In genomic region chr17:36083266-36083869, GRCm38 (mm10) we compare ENCODE assay signal across 8 mouse cellular contexts. TPM values are rescaled to one million over a fixed set of nuclear protein-coding genes. Genes with fewer than 3 reads are reported as not detected.
A peak's percentile ranks its signal among the peaks of the same experiment; 100 is the strongest.
DNase-seq lines count a peak whose midpoint lies in the region; ATAC-seq lines count a peak whose summit lies in the region.

No protein-coding gene starts in this region.

- peaks cover 12% of the 10 kb centered on the region for H3K27me3 ChIP-seq in embryonic facial prominence, embryonic 11.5 days (ENCODE audit: control insufficient read depth, insufficient read depth, low read length)
- 0 out of 2 replicates have a peak, but pooled peaks cover 2% of the 10 kb centered on the region for H3K27me3 ChIP-seq in hindbrain, embryonic 11.5 days (ENCODE audit: control insufficient read depth, insufficient read depth, low read length)
- H3K27me3 ChIP-seq in limb, embryonic 13.5 days: peaks cover 51% of the 10 kb centered on the region
- peaks cover 38% of the 10 kb centered on the region for H3K27me3 ChIP-seq in midbrain, embryonic 12.5 days

- peak overlapping the region; percentile 66 for H3K4me2 ChIP-seq in embryonic facial prominence, embryonic 11.5 days (ENCODE audit: low read depth, low read length)
- H3K4me2 ChIP-seq in hindbrain, embryonic 11.5 days (replicated peaks; ENCODE audit: low read depth, low read length): peak overlapping the region; percentile 98
- peak overlapping the region; percentile 95 for H3K4me2 ChIP-seq in limb, embryonic 13.5 days (replicated peaks)
- peak overlapping the region; percentile 99 for H3K4me2 ChIP-seq in midbrain, embryonic 12.5 days (replicated peaks)

- H3K4me3 ChIP-seq in embryonic facial prominence, embryonic 11.5 days (ENCODE audit: low read depth, low read length): peak overlapping the region; percentile 38
- H3K4me3 ChIP-seq in hindbrain, embryonic 11.5 days (ENCODE audit: low read depth, low read length): peak overlapping the region; percentile 47
- H3K4me3 ChIP-seq in limb, embryonic 13.5 days: peak overlapping the region; percentile 51
- H3K4me3 ChIP-seq in midbrain, embryonic 12.5 days: peak overlapping the region; percentile 57

- H3K36me3 ChIP-seq in embryonic facial prominence, embryonic 11.5 days (replicated peaks; ENCODE audit: control insufficient read depth, insufficient read depth, low read depth, low read length): no peaks in the 10 kb centered on the region
- no peaks in the 10 kb centered on the region for H3K36me3 ChIP-seq in hindbrain, embryonic 11.5 days (ENCODE audit: control insufficient read depth, insufficient read depth, low read length)
- no peaks in the 10 kb centered on the region for H3K36me3 ChIP-seq in limb, embryonic 13.5 days
- H3K36me3 ChIP-seq in midbrain, embryonic 12.5 days: no peaks in the 10 kb centered on the region

- H3K4me1 ChIP-seq in embryonic facial prominence, embryonic 11.5 days (ENCODE audit: control insufficient read depth, insufficient read depth, low read length): no peaks in the 10 kb centered on the region
- no peaks in the 10 kb centered on the region for H3K4me1 ChIP-seq in hindbrain, embryonic 11.5 days (replicated peaks; ENCODE audit: control insufficient read depth, insufficient read depth, low read length)
- peaks cover 8% of the 10 kb centered on the region; the same call in 1 of the 2 replicates for H3K4me1 ChIP-seq in limb, embryonic 13.5 days
- peaks cover 9% of the 10 kb centered on the region; the same call in 1 of the 2 replicates for H3K4me1 ChIP-seq in midbrain, embryonic 12.5 days

- ATAC-seq in embryonic facial prominence, embryonic 11.5 days (replicated peaks; ENCODE audit: insufficient number of reproducible peaks, low FRiP score, low TSS enrichment, low read depth): peak; percentile 68
- peak; percentile 85 for ATAC-seq in hindbrain, embryonic 11.5 days (ENCODE audit: low FRiP score)
- peak; percentile 76 for ATAC-seq in limb, embryonic 13.5 days (ENCODE audit: low FRiP score, low read depth)
- ATAC-seq in midbrain, embryonic 12.5 days (ENCODE audit: low FRiP score, low read depth): peak; percentile 73

- peak; percentile 31 to 32 for DNase-seq in adrenal gland, adult 18-20 months (ENCODE audit: low spot score in 2 of 2)
- no peak for DNase-seq in adrenal gland, postnatal 4 days (ENCODE audit: low spot score in 2 of 2)
- peak; percentile 90 for DNase-seq in ES-CJ7 (ENCODE audit: low read depth, low spot score)
- peak; percentile 65 for DNase-seq in embryonic facial prominence, embryonic 11.5 days (ENCODE audit: low spot score)
- no peak for DNase-seq in hindbrain, embryonic 11.5 days (ENCODE audit: low spot score)
- DNase-seq in yolk sac, embryonic 10.5 days (ENCODE audit: low spot score): peak; percentile 70

- WGBS in embryonic facial prominence, embryonic 11.5 days: under 1% methylated on average over 46 of the region's 46 CpGs
- under 1% methylated on average over 46 of the region's 46 CpGs for WGBS in hindbrain, embryonic 11.5 days
- WGBS in limb, embryonic 13.5 days: under 1% methylated on average over 46 of the region's 46 CpGs
- WGBS in midbrain, embryonic 12.5 days: 1% methylated on average over 46 of the region's 46 CpGs

- H3K27ac ChIP-seq in embryonic facial prominence, embryonic 11.5 days (replicated peaks; ENCODE audit: low read depth, low read length): no peak overlapping the region
- no peak overlapping the region for H3K27ac ChIP-seq in hindbrain, embryonic 11.5 days (ENCODE audit: low read depth, low read length)
- no peak overlapping the region for H3K27ac ChIP-seq in limb, embryonic 13.5 days
- no peak overlapping the region for H3K27ac ChIP-seq in midbrain, embryonic 12.5 days (replicated peaks)

- H3K9me3 ChIP-seq in embryonic facial prominence, embryonic 11.5 days (replicated peaks; ENCODE audit: control insufficient read depth, low read length): no peaks in the 10 kb centered on the region
- H3K9me3 ChIP-seq in hindbrain, embryonic 11.5 days (ENCODE audit: control insufficient read depth, low read length): no peaks in the 10 kb centered on the region
- H3K9me3 ChIP-seq in limb, embryonic 13.5 days: no peaks in the 10 kb centered on the region
- no peaks in the 10 kb centered on the region for H3K9me3 ChIP-seq in midbrain, embryonic 12.5 days

- H3K9ac ChIP-seq in embryonic facial prominence, embryonic 11.5 days (replicated peaks; ENCODE audit: low read length): peak overlapping the region; percentile 52
- H3K9ac ChIP-seq in hindbrain, embryonic 11.5 days (ENCODE audit: low read depth, low read length): peak overlapping the region; percentile 51
- peak overlapping the region; percentile 60 for H3K9ac ChIP-seq in limb, embryonic 13.5 days
- H3K9ac ChIP-seq in midbrain, embryonic 12.5 days (replicated peaks): peak overlapping the region; percentile 58

RNA-seq across cellular contexts. Expression of gene Gm11127, which starts 25.2 kb away (rescaled TPM):
- total RNA-seq in adrenal gland, adult 18-20 months (2021): 10 to 100 TPM in 1 of 2 experiments, 1 to 10 TPM in 1; 7.0 to 18.8 TPM
- 1 to 10 TPM; 1.4 to 1.7 TPM for total RNA-seq in adrenal gland, postnatal 4 days (2021)
- 0.20 TPM in 1 of 2 replicates, not detected in the other for polyA plus RNA-seq in embryonic facial prominence, embryonic 11.5 days (2014; fragmentation: Nextera tagmentation; extraction: Ambion mirVana)
- polyA plus RNA-seq in hindbrain, embryonic 11.5 days (2014; fragmentation: Nextera tagmentation; extraction: Ambion mirVana): not detected in 2 replicates
- polyA plus RNA-seq in limb, embryonic 13.5 days (2015; fragmentation: Nextera tagmentation; extraction: Ambion mirVana): not detected in 2 replicates
- not detected in 2 replicates for polyA plus RNA-seq in midbrain, embryonic 12.5 days (2016; fragmentation: Nextera tagmentation; extraction: Ambion mirVana)

RNA-seq across cellular contexts. Expression of gene Gm19684, which starts 38.1 kb away (rescaled TPM):
- under 1 TPM in 1 of 2 experiments, not detected in 1; 0.77 TPM for total RNA-seq in adrenal gland, adult 18-20 months (2021)
- under 1 TPM; 0.20 to 0.25 TPM for total RNA-seq in adrenal gland, postnatal 4 days (2021)
- not detected in 2 replicates for polyA plus RNA-seq in embryonic facial prominence, embryonic 11.5 days (2014; fragmentation: Nextera tagmentation; extraction: Ambion mirVana)
- polyA plus RNA-seq in hindbrain, embryonic 11.5 days (2014; fragmentation: Nextera tagmentation; extraction: Ambion mirVana): not detected in 2 replicates
- polyA plus RNA-seq in limb, embryonic 13.5 days (2015; fragmentation: Nextera tagmentation; extraction: Ambion mirVana): not detected in 2 replicates
- not detected in 2 replicates for polyA plus RNA-seq in midbrain, embryonic 12.5 days (2016; fragmentation: Nextera tagmentation; extraction: Ambion mirVana)

RNA-seq across cellular contexts. Expression of gene Gm6034, which starts 40.6 kb away (rescaled TPM):
- total RNA-seq in adrenal gland, adult 18-20 months (2021): not detected
- total RNA-seq in adrenal gland, postnatal 4 days (2021): under 1 TPM in 1 of 2 experiments, not detected in 1; 0.17 TPM
- not detected in 2 replicates for polyA plus RNA-seq in embryonic facial prominence, embryonic 11.5 days (2014; fragmentation: Nextera tagmentation; extraction: Ambion mirVana)
- polyA plus RNA-seq in hindbrain, embryonic 11.5 days (2014; fragmentation: Nextera tagmentation; extraction: Ambion mirVana): not detected in 2 replicates
- not detected in 2 replicates for polyA plus RNA-seq in limb, embryonic 13.5 days (2015; fragmentation: Nextera tagmentation; extraction: Ambion mirVana)
- not detected in 2 replicates for polyA plus RNA-seq in midbrain, embryonic 12.5 days (2016; fragmentation: Nextera tagmentation; extraction: Ambion mirVana)

RNA-seq across cellular contexts. Expression of gene H2-T22, which starts 40.8 kb away (rescaled TPM):
- total RNA-seq in adrenal gland, adult 18-20 months (2021): 10 to 100 TPM; 33.0 to 61.5 TPM
- total RNA-seq in adrenal gland, postnatal 4 days (2021): 10 to 100 TPM; 22.1 to 22.9 TPM
- polyA plus RNA-seq in embryonic facial prominence, embryonic 11.5 days (2014; fragmentation: Nextera tagmentation; extraction: Ambion mirVana): 12.7 and 13.2 TPM in 2 replicates
- polyA plus RNA-seq in hindbrain, embryonic 11.5 days (2014; fragmentation: Nextera tagmentation; extraction: Ambion mirVana): 7.0 and 8.3 TPM in 2 replicates
- polyA plus RNA-seq in limb, embryonic 13.5 days (2015; fragmentation: Nextera tagmentation; extraction: Ambion mirVana): 18.8 and 21.1 TPM in 2 replicates
- polyA plus RNA-seq in midbrain, embryonic 12.5 days (2016; fragmentation: Nextera tagmentation; extraction: Ambion mirVana): 6.4 and 6.8 TPM in 2 replicates

RNA-seq across cellular contexts. Expression of gene Gm7030, which starts 45.9 kb away (rescaled TPM):
- under 1 TPM; 0.53 to 0.67 TPM for total RNA-seq in adrenal gland, adult 18-20 months (2021)
- not detected for total RNA-seq in adrenal gland, postnatal 4 days (2021)
- polyA plus RNA-seq in embryonic facial prominence, embryonic 11.5 days (2014; fragmentation: Nextera tagmentation; extraction: Ambion mirVana): not detected in 2 replicates
- polyA plus RNA-seq in hindbrain, embryonic 11.5 days (2014; fragmentation: Nextera tagmentation; extraction: Ambion mirVana): not detected in 2 replicates
- polyA plus RNA-seq in limb, embryonic 13.5 days (2015; fragmentation: Nextera tagmentation; extraction: Ambion mirVana): not detected in 2 replicates
- polyA plus RNA-seq in midbrain, embryonic 12.5 days (2016; fragmentation: Nextera tagmentation; extraction: Ambion mirVana): not detected in 2 replicates

Comparison
In these comparisons a context has a peak if more than half of its experiments do, and no peak if none do; other contexts are left out.
1. DNase-seq: peak in adrenal gland, adult 18-20 months (2 of 2), ES-CJ7 (single experiment), embryonic facial prominence, embryonic 11.5 days (single experiment) and yolk sac, embryonic 10.5 days (single experiment); none in adrenal gland, postnatal 4 days (0 of 2) and hindbrain, embryonic 11.5 days (single experiment).
2. Peak in every context shown above with its lines, with median percentiles within 50 percentile points of each other: ATAC-seq, H3K4me2 ChIP-seq, H3K4me3 ChIP-seq and H3K9ac ChIP-seq.